Mouse (Mus musculus): ENCODE results near the gene Cers1.

Cers1 gene

GRCm38 (mm10) chr8:70315624-70316510 lies at the start of gene Cers1:
Gene Cers1, plus strand, starts transcription at chr8:70315775.
- peak; percentile 59 for DNase-seq

GRCm38 (mm10) chr8:70267674-70268073 lies 47.9 kb upstream of the Cers1 start:
- DNase-seq = no peak

GRCm38 (mm10) chr8:70268311-70268710 lies 47.3 kb upstream of the Cers1 start:
- no peak for DNase-seq

GRCm38 (mm10) chr8:70268799-70269565 lies 46.6 kb upstream of the Cers1 start:
- peak; percentile 66 for DNase-seq

GRCm38 (mm10) chr8:70272949-70273348 lies 42.6 kb upstream of the Cers1 start:
- DNase-seq = peak; percentile 41

- DNase-seq = no peak
Measured at GRCm38 (mm10) chr8:70274350-70274749, 41.2 kb upstream of the Cers1 start.

- DNase-seq = peak; percentile 51
Measured at GRCm38 (mm10) chr8:70276476-70276875, 39.1 kb upstream of the Cers1 start.

GRCm38 (mm10) chr8:70278175-70278574 lies 37.4 kb upstream of the Cers1 start:
- no peak for DNase-seq

GRCm38 (mm10) chr8:70279266-70279665 lies 36.3 kb upstream of the Cers1 start:
- DNase-seq = no peak

GRCm38 (mm10) chr8:70281001-70281400 lies 34.6 kb upstream of the Cers1 start:
- DNase-seq = no peak

- peak; percentile 94 for DNase-seq
Measured at GRCm38 (mm10) chr8:70282603-70283135, 32.9 kb upstream of the Cers1 start, which contains the start of gene Homer3. Gene Homer3, plus strand, starts transcription at chr8:70282827.

- peak; percentile 41 for DNase-seq
Measured at GRCm38 (mm10) chr8:70283136-70284077, 32.2 kb upstream of the Cers1 start.

GRCm38 (mm10) chr8:70284421-70284820 lies 31.2 kb upstream of the Cers1 start:
- DNase-seq = no peak

- DNase-seq = no peak
Measured at GRCm38 (mm10) chr8:70285304-70285703, 30.3 kb upstream of the Cers1 start.

GRCm38 (mm10) chr8:70286737-70287136 lies 28.8 kb upstream of the Cers1 start:
- no peak for DNase-seq

- peak; percentile 54 for DNase-seq
Measured at GRCm38 (mm10) chr8:70293988-70294405, 21.6 kb upstream of the Cers1 start.

- DNase-seq = no peak
Measured at GRCm38 (mm10) chr8:70300881-70301280, 14.7 kb upstream of the Cers1 start.

GRCm38 (mm10) chr8:70302358-70302890 lies 13.2 kb upstream of the Cers1 start, which contains the start of the genes Ddx49 and Cope:
Gene Ddx49, minus strand, starts transcription at chr8:70302489.
Gene Cope, plus strand, starts transcription at chr8:70302518.
- peak; percentile 93 for DNase-seq

- no peak for DNase-seq
Measured at GRCm38 (mm10) chr8:70302901-70303300, 12.7 kb upstream of the Cers1 start.

- DNase-seq = no peak
Measured at GRCm38 (mm10) chr8:70309311-70309710, 6.3 kb upstream of the Cers1 start.

GRCm38 (mm10) chr8:70313399-70313798 lies 2.2 kb upstream of the Cers1 start:
- no peak for DNase-seq
